Mouse (Mus musculus) erythroblast, embryonic 14.5 days (primary cell): ENCODE measurements at regions not wholly inside any gene's neighbourhood (a gene's known extent, or its start where the extent isn't known, plus 50 kb on each side); places are given as distances from the start of the nearest gene placed in this dataset.

Source experiments
- H3K27me3 ChIP-seq: 2 replicates; pipeline ENCODE4 v1.6.1; 2012; ENCODE audit warnings: inconsistent platforms; ENCODE audit not compliant: control insufficient read depth
- H3K36me3 ChIP-seq: 2 replicates; pipeline ENCODE4 v1.6.1; 2012; ENCODE audit warnings: mild to moderate bottlenecking, inconsistent platforms; ENCODE audit not compliant: control insufficient read depth
- H3K4me1 ChIP-seq: 2 replicates; pipeline ENCODE4 v1.6.1; 2012; ENCODE audit warnings: inconsistent platforms; ENCODE audit not compliant: control insufficient read depth
- H3K4me3 ChIP-seq: replicated peaks from 2 replicates; pipeline ENCODE3; 2012; ENCODE audit warnings: moderate library complexity, mild to moderate bottlenecking, inconsistent platforms
- H3K9me3 ChIP-seq: 2 replicates; pipeline ENCODE4 v1.6.1; 2012; ENCODE audit warnings: low read length, inconsistent platforms, mixed read lengths; ENCODE audit not compliant: control insufficient read depth
- GATA1 ChIP-seq: IDR thresholded peaks from 2 replicates; pipeline ENCODE4 v1.6.1; 2012; ENCODE audit warnings: low read length, inconsistent platforms, mixed read lengths
- TAL1 ChIP-seq: IDR thresholded peaks from 3 replicates; pipeline ENCODE4 v1.6.1; 2012; ENCODE audit warnings: low read length, inconsistent platforms, mixed read lengths

DNA sequence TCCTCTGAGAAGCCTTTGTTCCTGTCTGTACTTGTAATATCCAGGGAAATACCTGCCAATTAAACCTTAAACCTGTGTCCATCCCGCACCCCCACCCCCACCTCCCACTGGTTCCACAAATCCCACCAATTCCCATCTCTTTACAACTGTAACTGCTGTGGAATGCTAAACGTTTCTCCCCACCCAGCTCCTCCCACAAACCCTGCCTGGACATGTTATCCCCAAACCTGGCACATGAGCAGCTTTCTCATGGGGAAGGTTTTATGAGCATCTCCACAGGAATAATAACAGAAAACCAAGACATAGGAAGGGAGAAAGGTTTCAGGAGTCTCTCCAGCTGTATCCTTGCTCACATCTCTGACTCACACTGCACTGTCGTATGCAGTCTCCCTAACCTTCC, 156.8 kb upstream of the Lpp start:
- no peaks in the 10 kb centered on the region for H3K4me1 ChIP-seq
- H3K9me3 ChIP-seq: no peaks in the 10 kb centered on the region
- no peaks in the 10 kb centered on the region for H3K27me3 ChIP-seq
- TF ChIP-seq TAL1: no peak
- no peak for TF ChIP-seq GATA1
- no peak overlapping the region for H3K4me3 ChIP-seq
- H3K36me3 ChIP-seq: no peaks in the 10 kb centered on the region

DNA sequence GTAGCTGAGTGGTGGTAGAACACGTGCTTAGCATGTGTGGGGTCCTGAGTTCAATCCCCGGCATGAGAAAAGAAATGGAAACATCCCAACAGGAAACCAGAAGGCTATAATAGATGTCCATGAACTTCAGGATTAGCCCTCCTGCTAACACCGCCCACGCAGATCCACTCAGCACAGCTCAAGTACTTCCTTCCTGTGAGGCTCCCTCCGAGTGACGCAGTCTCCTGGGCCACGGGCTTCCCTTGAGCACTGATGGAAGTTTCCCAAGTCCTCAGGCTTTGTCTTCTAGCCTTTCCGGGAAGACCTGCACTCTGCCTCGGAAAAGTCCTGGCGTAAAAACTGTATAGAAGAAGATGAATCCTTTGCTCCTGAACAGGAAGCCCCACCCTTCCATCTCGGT, 158.5 kb upstream of the Lpp start:
- no peak for TF ChIP-seq TAL1
- no peak for TF ChIP-seq GATA1
- Histone ChIP-seq H3K4me3 (no peak overlapping the region), H3K9me3 (no peaks in the 10 kb centered on the region), H3K36me3 (no peaks in the 10 kb centered on the region), H3K27me3 (no peaks in the 10 kb centered on the region), H3K4me1 (no peaks in the 10 kb centered on the region)

DNA sequence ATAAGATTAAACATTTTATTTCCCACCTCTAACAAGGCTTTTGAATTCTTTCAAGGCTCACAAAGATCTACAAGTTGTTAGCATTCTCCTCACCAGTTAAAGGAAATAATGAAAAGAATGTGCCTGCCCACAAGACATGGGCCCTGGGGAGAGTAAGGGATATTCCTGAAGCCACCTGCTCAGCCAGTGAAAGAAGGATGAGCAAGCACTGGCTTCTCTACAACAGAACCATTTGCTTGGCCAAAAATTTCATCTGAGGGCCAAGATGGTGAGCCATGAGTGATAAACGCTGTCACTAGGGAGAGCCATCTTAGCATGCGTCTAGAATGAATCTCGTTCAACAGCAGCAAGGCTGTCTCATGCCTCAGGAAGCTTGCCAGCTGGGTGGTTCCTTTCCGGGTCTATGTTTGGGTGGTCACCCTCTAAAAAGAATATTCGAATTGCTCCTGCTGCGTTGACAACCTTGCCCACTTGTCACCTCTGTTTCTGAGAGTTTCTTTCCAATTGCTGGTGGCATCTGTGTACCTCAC, 161.2 kb upstream of the Lpp start:
- Histone ChIP-seq H3K4me1 (no peaks in the 10 kb centered on the region), H3K4me3 (no peak overlapping the region)
- TF ChIP-seq TAL1 (no peak), GATA1 (no peak)

DNA sequence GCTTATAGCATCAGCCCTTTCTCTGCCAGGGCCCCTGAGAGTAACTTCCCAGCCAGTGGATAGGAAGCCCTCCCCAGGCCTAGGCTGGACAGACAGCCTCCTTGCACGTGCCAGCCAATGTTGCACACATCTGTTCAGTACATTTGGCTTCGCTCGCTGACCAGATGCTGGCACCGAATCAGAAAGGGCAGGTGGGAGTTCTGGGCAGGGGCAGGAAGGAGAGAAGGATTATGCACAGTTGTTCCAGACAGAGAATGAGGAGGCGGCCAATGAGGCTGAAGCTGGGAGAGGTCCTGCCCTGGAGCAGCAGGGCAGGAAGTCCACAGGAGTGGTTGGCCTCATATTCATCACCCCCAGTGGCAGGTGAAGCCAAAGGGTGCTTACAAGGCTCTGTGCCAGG, 161.8 kb upstream of the Lpp start:
- Histone ChIP-seq H3K9me3 (no peaks in the 10 kb centered on the region), H3K4me3 (no peak overlapping the region), H3K4me1 (no peaks in the 10 kb centered on the region), H3K36me3 (no peaks in the 10 kb centered on the region), H3K27me3 (no peaks in the 10 kb centered on the region)
- TF ChIP-seq TAL1 (no peak), GATA1 (no peak)

More for the DNA sequence above, 161.2 kb upstream of the Lpp start:
- Histone ChIP-seq H3K9me3 (no peaks in the 10 kb centered on the region), H3K27me3 (no peaks in the 10 kb centered on the region), H3K36me3 (no peaks in the 10 kb centered on the region)

DNA sequence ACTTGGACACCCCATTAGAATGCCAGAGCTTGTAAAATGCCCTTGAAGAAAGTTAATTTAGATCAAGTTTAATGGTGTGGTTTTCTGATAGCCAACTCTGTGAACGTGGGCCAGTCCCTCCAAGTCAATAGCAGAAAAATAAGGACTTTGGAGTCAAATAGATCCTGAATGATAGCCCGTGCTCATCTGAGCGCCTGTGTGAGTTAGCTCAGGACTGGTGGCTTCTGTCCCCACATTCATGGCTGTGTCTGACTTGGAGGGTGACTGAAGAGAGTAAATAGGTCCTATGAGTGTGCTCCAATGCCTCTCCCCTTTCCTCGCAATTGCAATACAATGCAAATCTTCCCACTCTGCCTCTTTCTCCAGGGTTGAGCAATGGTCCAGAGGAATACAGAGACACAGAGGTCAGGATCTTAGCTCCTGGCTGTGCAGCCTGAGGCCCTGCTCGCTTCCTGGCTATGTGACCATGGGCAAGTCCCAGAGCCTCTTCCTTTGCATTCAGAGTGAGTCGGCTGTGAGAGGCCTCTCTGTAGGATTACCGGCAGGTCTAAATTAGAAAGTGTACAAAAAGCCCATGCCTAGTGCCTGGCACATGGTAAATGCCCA, 164.2 kb upstream of the Lpp start:
- H3K4me3 ChIP-seq: no peak overlapping the region
- H3K27me3 ChIP-seq: no peaks in the 10 kb centered on the region
- no peaks in the 10 kb centered on the region for H3K9me3 ChIP-seq
- no peaks in the 10 kb centered on the region for H3K4me1 ChIP-seq
- TF ChIP-seq TAL1 (no peak), GATA1 (no peak)
- no peaks in the 10 kb centered on the region for H3K36me3 ChIP-seq

DNA sequence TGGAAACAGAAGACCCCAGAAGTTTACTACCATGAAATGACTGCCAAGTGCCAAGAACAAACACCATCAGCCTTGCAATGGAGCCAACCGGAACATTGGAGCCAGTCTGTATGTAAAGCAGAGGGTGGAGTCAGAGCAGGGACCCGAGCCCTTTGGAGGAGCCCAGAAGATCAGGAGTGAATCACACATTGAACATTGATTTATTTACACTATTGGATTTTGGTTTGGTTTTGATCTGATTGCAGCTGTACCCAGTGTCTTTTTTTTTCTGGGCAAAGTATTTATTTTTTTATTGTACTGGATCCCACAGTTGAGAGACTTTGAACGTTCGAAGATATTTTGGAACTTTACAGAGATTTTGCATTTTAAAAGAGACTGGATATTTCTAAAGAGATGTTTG, 167.4 kb upstream of the Lpp start:
- H3K4me3 ChIP-seq: no peak overlapping the region
- H3K4me1 ChIP-seq: no peaks in the 10 kb centered on the region
- TF ChIP-seq GATA1 (no peak), TAL1 (no peak)

DNA sequence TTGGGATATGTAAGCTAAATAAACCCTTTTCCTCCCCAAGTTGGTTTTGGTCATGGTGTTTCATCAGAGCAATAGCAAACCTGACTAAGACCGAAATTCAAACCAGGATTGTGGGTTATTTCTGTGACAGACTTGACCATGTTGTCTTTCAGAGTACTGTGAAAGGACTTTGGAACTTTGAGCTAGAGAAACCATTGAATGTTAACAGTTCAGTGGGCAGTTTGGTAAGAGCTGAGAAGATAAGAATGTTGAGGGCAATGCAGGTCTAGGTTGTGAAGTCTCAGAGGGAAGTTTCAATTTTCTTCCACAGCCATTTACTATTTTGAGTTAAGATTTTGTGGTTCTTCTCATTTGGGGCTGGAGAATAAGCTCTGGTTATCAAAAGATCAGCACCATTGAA, 168.2 kb upstream of the Lpp start:
- no peaks in the 10 kb centered on the region for H3K9me3 ChIP-seq
- no peak overlapping the region for H3K4me3 ChIP-seq
- H3K36me3 ChIP-seq: no peaks in the 10 kb centered on the region
- TF ChIP-seq GATA1 (no peak), TAL1 (no peak)
- no peaks in the 10 kb centered on the region for H3K4me1 ChIP-seq
- no peaks in the 10 kb centered on the region for H3K27me3 ChIP-seq

More for the DNA sequence above, 167.4 kb upstream of the Lpp start:
- Histone ChIP-seq H3K9me3 (no peaks in the 10 kb centered on the region), H3K36me3 (no peaks in the 10 kb centered on the region), H3K27me3 (no peaks in the 10 kb centered on the region)

DNA sequence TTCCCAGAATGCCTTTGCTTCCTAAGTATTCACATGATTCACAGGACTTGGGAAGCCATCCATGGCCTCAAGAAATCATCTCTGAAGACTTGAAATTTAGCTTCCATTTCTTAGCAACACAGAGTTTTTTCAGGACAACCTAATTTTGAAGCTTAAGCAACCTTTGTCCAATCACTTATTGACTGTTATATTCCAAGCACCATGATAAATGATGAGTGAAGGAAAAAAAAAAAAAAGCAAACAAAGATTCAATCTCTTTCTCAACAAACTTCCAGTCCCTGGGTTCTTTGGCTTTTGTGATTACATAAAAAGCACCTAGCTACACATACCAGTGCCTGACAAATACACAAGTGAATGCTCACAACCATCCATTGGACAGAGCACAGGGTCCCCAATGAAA, 169.4 kb upstream of the Lpp start:
- no peaks in the 10 kb centered on the region for H3K4me1 ChIP-seq
- TF ChIP-seq GATA1 (no peak), TAL1 (no peak)
- H3K9me3 ChIP-seq: no peaks in the 10 kb centered on the region
- H3K27me3 ChIP-seq: no peaks in the 10 kb centered on the region
- H3K4me3 ChIP-seq: no peak overlapping the region
- H3K36me3 ChIP-seq: no peaks in the 10 kb centered on the region

DNA sequence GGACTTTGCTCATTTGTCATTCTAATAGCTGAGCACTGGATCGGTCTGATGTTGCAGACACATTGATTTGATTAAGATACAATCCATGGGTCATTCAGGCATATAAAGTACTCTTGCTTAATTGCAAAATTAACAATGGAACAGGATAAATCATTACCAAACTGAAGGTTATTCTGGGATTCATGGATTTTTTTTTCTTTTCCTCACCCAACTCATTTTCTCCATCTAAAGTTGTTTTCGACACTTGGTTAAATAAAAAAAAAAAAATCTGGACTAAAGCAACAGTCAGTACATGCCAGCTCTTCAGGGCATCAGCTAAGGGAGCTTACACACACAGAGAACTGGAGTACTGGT, 169.8 kb upstream of the Lpp start:
- no peaks in the 10 kb centered on the region for H3K27me3 ChIP-seq
- H3K4me1 ChIP-seq: no peaks in the 10 kb centered on the region
- TF ChIP-seq GATA1: no peak
- no peak for TF ChIP-seq TAL1
- H3K4me3 ChIP-seq: no peak overlapping the region
- no peaks in the 10 kb centered on the region for H3K9me3 ChIP-seq
- H3K36me3 ChIP-seq: no peaks in the 10 kb centered on the region
